Mouse (Mus musculus): ENCODE results near the gene Kiss1.

Kiss1 gene

GRCm38 (mm10) chr1:133321267-133321925 is at the start of gene Kiss1:
Gene Kiss1, plus strand, starts transcription at chr1:133321875.
- DNase-seq (ENCODE audit: low read depth): no peak

- DNase-seq (ENCODE audit: low read depth): no peak
Observed at GRCm38 (mm10) chr1:133274163-133274562, 47.5 kb upstream of the Kiss1 start.

- no peak for DNase-seq (ENCODE audit: low read depth)
Observed at GRCm38 (mm10) chr1:133276983-133277382, 44.7 kb upstream of the Kiss1 start.

GRCm38 (mm10) chr1:133278539-133278938 is 43.1 kb upstream of the Kiss1 start:
- DNase-seq (ENCODE audit: low read depth): no peak

- no peak for DNase-seq (ENCODE audit: low read depth)
Observed at GRCm38 (mm10) chr1:133278946-133279631, 42.6 kb upstream of the Kiss1 start.

GRCm38 (mm10) chr1:133279632-133280093 is 42.0 kb upstream of the Kiss1 start:
- no peak for DNase-seq (ENCODE audit: low read depth)

GRCm38 (mm10) chr1:133280537-133280936 is 41.1 kb upstream of the Kiss1 start:
- DNase-seq (ENCODE audit: low read depth): no peak

- no peak for DNase-seq (ENCODE audit: low read depth)
Observed at GRCm38 (mm10) chr1:133285907-133286306, 35.8 kb upstream of the Kiss1 start.

- no peak for DNase-seq (ENCODE audit: low read depth)
Observed at GRCm38 (mm10) chr1:133287051-133287450, 34.6 kb upstream of the Kiss1 start.

GRCm38 (mm10) chr1:133287880-133288279 is 33.8 kb upstream of the Kiss1 start:
- no peak for DNase-seq (ENCODE audit: low read depth)

- DNase-seq (ENCODE audit: low read depth): no peak
Observed at GRCm38 (mm10) chr1:133291888-133292287, 29.8 kb upstream of the Kiss1 start.

- DNase-seq (ENCODE audit: low read depth): no peak
Observed at GRCm38 (mm10) chr1:133292608-133293007, 29.1 kb upstream of the Kiss1 start.

- peak; percentile 75 for DNase-seq (ENCODE audit: low read depth)
Observed at GRCm38 (mm10) chr1:133296376-133296775, 25.3 kb upstream of the Kiss1 start.

- DNase-seq (ENCODE audit: low read depth): no peak
Observed at GRCm38 (mm10) chr1:133298816-133299215, 22.9 kb upstream of the Kiss1 start.

GRCm38 (mm10) chr1:133302540-133302939 is 19.1 kb upstream of the Kiss1 start:
- DNase-seq (ENCODE audit: low read depth): peak; percentile 76

GRCm38 (mm10) chr1:133306842-133307241 is 14.8 kb upstream of the Kiss1 start:
- peak; percentile 77 for DNase-seq (ENCODE audit: low read depth)

GRCm38 (mm10) chr1:133307318-133307717 is 14.4 kb upstream of the Kiss1 start:
- DNase-seq (ENCODE audit: low read depth): peak; percentile 83

GRCm38 (mm10) chr1:133309652-133310267 is 11.9 kb upstream of the Kiss1 start, which contains the start of gene Golt1a:
Gene Golt1a, plus strand, starts transcription at chr1:133309800.
- no peak for DNase-seq (ENCODE audit: low read depth)

GRCm38 (mm10) chr1:133311240-133311639 is 10.4 kb upstream of the Kiss1 start:
- no peak for DNase-seq (ENCODE audit: low read depth)

GRCm38 (mm10) chr1:133311946-133312345 is 9.7 kb upstream of the Kiss1 start:
- DNase-seq (ENCODE audit: low read depth): no peak

GRCm38 (mm10) chr1:133314364-133314763 is 7.3 kb upstream of the Kiss1 start:
- DNase-seq (ENCODE audit: low read depth): peak; percentile 53

- DNase-seq (ENCODE audit: low read depth): no peak
Observed at GRCm38 (mm10) chr1:133315775-133316174, 5.9 kb upstream of the Kiss1 start.

GRCm38 (mm10) chr1:133316577-133316976 is 5.1 kb upstream of the Kiss1 start:
- no peak for DNase-seq (ENCODE audit: low read depth)
